Mouse (Mus musculus) macrophage (primary cell): ENCODE data around the gene Cadm1. TPM values are rescaled to one million over a fixed set of nuclear protein-coding genes. Genes with fewer than 3 reads are reported as not detected.

Experiments
- H3K27ac ChIP-seq: fragments of 350-480 bp; formaldehyde crosslinking; 2 replicates; pipeline ENCODE4 v1.9.0; 2021
- H3K36me3 ChIP-seq: fragments of 350-480 bp; formaldehyde crosslinking; 2 replicates; pipeline ENCODE4 v1.9.0; 2021; ENCODE audit errors: inconsistent target
- H3K4me3 ChIP-seq: fragments of 350-480 bp; formaldehyde crosslinking; 2 replicates; pipeline ENCODE4 v1.9.0; 2021; ENCODE audit errors: inconsistent target
- H3K79me2 ChIP-seq: fragments of 350-480 bp; formaldehyde crosslinking; 2 replicates; pipeline ENCODE4 v1.9.0; 2021; ENCODE audit errors: inconsistent target
- WGBS: methylation state at CpG from one replicate; pipeline ENCODE4 v1.1.7; 2026; ENCODE audit warnings: inconsistent platforms; ENCODE audit not compliant: missing documents; 5-methylcytosine and 5-hydroxymethylcytosine counted together
- polyA plus RNA-seq: library from polyadenylated mRNA; stranded (reverse); fragments of 250-400 nt; gene quantifications from 3 replicates; pipeline ENCODE4 v1.2.4, GENCODE M21; 2018; ENCODE audit warnings: inconsistent platforms

Cadm1 gene
- polyA plus RNA-seq, 1 experiment from 2014 or later = 31.2 TPM

DNA sequence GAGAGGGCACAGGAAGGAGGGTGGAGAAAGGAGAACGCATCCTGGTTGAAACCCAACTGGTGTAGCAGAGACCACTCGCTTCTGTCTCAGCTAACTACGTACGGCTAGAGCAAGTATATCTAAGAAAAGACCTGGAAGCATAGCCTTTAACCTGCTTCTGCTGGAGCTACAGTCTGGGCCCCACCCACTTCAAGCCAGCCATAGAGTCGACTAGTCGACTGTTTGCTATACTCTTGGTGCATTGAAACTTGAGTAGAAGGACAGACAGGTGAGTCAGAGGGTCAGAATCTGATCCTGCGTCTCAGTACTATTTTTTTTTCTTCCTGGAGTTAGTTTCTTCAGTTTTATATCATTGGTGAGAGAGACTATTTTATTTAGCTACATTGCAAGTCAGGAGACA, 78.5 kb downstream of the Cadm1 start:
- Histone ChIP-seq H3K27ac (no peak overlapping the region), H3K36me3 (no peaks in the 10 kb centered on the region), H3K79me2 (peaks cover 85% of the 10 kb centered on the region), H3K4me3 (no peak overlapping the region)
- 91% methylated on average over 7 of the region's 7 CpGs for WGBS

- H3K4me3 ChIP-seq = no peak overlapping the region
- 73% methylated on average over 5 of the region's 6 CpGs for WGBS
- H3K36me3 ChIP-seq = no peaks in the 10 kb centered on the region
- H3K27ac ChIP-seq = no peak overlapping the region
- peaks cover 89% of the 10 kb centered on the region for H3K79me2 ChIP-seq
These were observed 78.9 kb downstream of the Cadm1 start for GRCm38 (mm10) chr9:47608921-47609320.

- Histone ChIP-seq H3K36me3 (no peaks in the 10 kb centered on the region), H3K4me3 (no peak overlapping the region), H3K27ac (no peak overlapping the region), H3K79me2 (peaks cover 93% of the 10 kb centered on the region)
- WGBS = 89% methylated on average over 4 of the region's 4 CpGs
These were observed 79.5 kb downstream of the Cadm1 start for GRCm38 (mm10) chr9:47609443-47609842.

GRCm38 (mm10) chr9:47610316-47610715, 80.3 kb downstream of the Cadm1 start:
- Histone ChIP-seq H3K4me3 (no peak overlapping the region), H3K79me2 (peaks cover 93% of the 10 kb centered on the region), H3K36me3 (no peaks in the 10 kb centered on the region), H3K27ac (no peak overlapping the region)
- whole genome bisulfite sequencing = 89% methylated on average over 11 of the region's 11 CpGs

GRCm38 (mm10) chr9:47612894-47613412, 83.0 kb downstream of the Cadm1 start:
- no peak overlapping the region for H3K4me3 ChIP-seq
- WGBS = 89% methylated on average over 13 of the region's 13 CpGs
- H3K27ac ChIP-seq = no peak overlapping the region
- peaks cover 93% of the 10 kb centered on the region for H3K79me2 ChIP-seq
- no peaks in the 10 kb centered on the region for H3K36me3 ChIP-seq

DNA sequence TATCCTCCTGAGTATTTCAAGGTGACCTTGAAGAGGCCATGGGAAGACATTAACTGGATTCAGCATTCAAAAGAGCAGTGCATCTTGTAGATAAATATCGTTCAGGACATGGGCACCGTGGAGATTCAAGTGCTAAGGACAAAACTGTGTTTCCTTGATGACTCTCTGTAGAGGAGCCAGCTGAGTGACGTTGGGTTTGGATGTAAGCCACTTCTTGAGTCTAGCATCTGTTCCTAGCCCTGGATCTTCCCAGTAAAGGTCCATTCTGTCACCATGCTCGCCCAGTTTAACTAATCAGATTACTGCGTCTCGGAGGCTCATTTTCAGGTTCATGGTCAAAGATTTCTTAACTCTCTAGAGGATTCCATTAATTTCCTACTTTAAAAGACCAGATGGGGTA, 85.1 kb downstream of the Cadm1 start:
- 91% methylated on average over 6 of the region's 6 CpGs for WGBS
- H3K36me3 ChIP-seq = no peaks in the 10 kb centered on the region
- peaks cover 93% of the 10 kb centered on the region for H3K79me2 ChIP-seq
- no peak overlapping the region for H3K4me3 ChIP-seq
- no peak overlapping the region for H3K27ac ChIP-seq

GRCm38 (mm10) chr9:47616391-47616790, 86.4 kb downstream of the Cadm1 start:
- H3K4me3 ChIP-seq = no peak overlapping the region
- H3K79me2 ChIP-seq = peaks cover 91% of the 10 kb centered on the region
- H3K36me3 ChIP-seq = no peaks in the 10 kb centered on the region
- no peak overlapping the region for H3K27ac ChIP-seq
- WGBS = 75% methylated on average over 4 of the region's 4 CpGs

DNA sequence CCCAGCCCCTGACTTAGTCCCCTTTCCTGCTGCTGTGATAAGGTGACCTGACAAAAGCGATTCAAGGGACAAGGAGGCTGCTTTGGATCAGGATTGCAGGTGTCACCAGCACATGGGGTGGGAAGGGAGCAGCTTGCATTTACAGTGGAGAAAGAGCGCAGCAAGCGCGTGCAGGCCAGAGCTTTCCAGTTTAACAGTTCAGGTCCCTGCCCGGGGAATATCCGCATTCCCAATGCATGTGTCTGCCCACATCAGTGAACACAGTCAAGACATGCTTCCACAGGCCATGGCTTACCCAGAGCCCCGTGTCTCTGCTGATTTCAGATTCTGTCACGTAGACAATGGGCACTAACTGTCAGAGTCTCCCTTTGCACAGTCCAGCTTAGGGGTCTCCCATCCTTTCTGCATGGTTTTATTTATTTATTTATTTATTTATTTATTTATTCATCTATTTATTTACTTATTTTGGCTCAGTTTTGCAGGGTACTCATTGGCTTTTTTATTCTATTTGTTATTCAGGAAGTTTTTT, 89.6 kb downstream of the Cadm1 start:
- 88% methylated on average over 7 of the region's 8 CpGs for WGBS
- H3K27ac ChIP-seq = no peak overlapping the region
- no peak overlapping the region for H3K4me3 ChIP-seq
- no peaks in the 10 kb centered on the region for H3K36me3 ChIP-seq
- peaks cover 91% of the 10 kb centered on the region for H3K79me2 ChIP-seq

- WGBS = 93% methylated on average over 12 of the region's 12 CpGs
- Histone ChIP-seq H3K36me3 (no peaks in the 10 kb centered on the region), H3K4me3 (no peak overlapping the region), H3K27ac (no peak overlapping the region), H3K79me2 (peaks cover 85% of the 10 kb centered on the region)
These were observed 93.8 kb downstream of the Cadm1 start for GRCm38 (mm10) chr9:47623447-47624445.

DNA sequence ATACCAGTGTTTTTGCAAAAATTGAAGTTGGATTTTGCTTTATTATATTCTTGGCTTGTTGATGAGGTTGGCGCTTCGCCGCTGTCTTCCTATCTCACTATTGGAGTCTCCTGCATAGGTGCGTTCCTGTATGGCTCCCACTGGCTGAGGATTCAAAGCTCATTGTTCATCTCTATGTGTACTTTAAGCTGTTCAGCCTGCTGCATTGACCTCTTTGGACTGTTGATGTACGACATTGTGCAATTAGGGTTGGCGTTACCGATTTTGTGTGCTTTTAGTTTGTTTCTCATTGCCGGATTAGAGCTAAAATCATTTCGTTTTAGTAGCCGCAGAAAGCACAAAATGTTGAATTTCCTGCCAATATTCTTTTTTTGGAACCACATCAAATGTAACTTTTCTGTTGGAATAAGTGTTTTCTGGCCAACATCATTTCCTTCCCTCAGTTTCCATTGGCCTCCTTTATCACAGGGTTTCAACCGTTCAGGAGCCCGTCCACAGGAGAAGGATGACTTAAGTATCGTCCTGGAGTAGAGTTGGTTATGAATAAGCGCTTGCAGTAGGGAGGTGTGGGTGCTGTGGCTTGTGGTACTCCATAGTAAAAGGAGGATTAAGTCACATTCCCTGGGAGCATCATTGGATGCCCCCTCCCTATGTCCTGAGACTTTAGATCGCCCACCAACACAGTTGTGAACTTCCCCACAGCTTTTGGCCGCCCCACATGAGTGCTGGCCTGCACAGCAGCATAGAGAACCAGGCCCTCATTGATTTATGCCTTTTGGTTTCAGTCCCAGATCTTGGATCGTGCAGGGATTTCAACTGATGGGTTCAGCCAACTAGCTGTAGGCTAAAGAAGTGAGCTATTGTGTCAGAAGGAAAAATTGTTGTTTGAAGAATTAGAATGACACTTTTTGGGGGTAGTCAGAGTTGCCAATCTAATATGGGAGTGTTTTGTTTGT, 94.9 kb downstream of the Cadm1 start:
- Histone ChIP-seq H3K4me3 (no peak overlapping the region), H3K27ac (peak overlapping the region; percentile 63), H3K79me2 (peaks cover 85% of the 10 kb centered on the region), H3K36me3 (no peaks in the 10 kb centered on the region)
- 96% methylated on average over 17 of the region's 17 CpGs for WGBS

GRCm38 (mm10) chr9:47625621-47626210, 95.7 kb downstream of the Cadm1 start:
- Histone ChIP-seq H3K79me2 (peaks cover 85% of the 10 kb centered on the region), H3K36me3 (no peaks in the 10 kb centered on the region), H3K27ac (peak overlapping the region; percentile 63), H3K4me3 (no peak overlapping the region)
- 81% methylated on average over 7 of the region's 7 CpGs for WGBS

DNA sequence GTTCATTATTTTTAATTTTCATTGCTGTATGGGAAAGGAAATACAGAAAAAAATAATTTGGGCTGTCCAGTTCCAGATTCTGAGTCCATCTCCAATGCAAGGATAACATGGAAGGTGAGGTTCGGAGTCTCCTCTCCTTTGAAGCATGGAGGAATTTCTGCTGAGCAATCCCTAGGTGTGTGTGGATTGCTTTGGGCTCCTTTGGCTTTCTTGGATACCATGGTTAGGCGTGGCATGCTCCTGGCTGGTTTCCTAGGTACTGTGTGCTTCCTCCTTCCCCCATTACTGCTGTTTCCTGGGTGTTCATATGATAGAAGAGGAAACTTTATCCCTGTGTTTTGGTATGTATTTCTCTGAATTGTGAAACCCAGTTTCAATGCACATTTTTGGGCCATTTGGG, 98.0 kb downstream of the Cadm1 start:
- WGBS = 60% methylated on average over 1 of the region's 2 CpGs
- Histone ChIP-seq H3K27ac (peak overlapping the region; percentile 76), H3K79me2 (peaks cover 86% of the 10 kb centered on the region), H3K4me3 (no peak overlapping the region), H3K36me3 (no peaks in the 10 kb centered on the region)

GRCm38 (mm10) chr9:47628550-47628949, 98.6 kb downstream of the Cadm1 start:
- H3K4me3 ChIP-seq = no peak overlapping the region
- H3K27ac ChIP-seq = peak overlapping the region; percentile 76
- 44% methylated on average over 1 of the region's 1 CpGs for WGBS
- no peaks in the 10 kb centered on the region for H3K36me3 ChIP-seq
- peaks cover 86% of the 10 kb centered on the region for H3K79me2 ChIP-seq

- peak overlapping the region; percentile 19 for H3K27ac ChIP-seq
- peaks cover 63% of the 10 kb centered on the region for H3K79me2 ChIP-seq
- H3K4me3 ChIP-seq = no peak overlapping the region
- 38% methylated on average over 3 of the region's 3 CpGs for WGBS
- H3K36me3 ChIP-seq = no peaks in the 10 kb centered on the region
These were observed 104.7 kb downstream of the Cadm1 start for GRCm38 (mm10) chr9:47634695-47635094.
